Mouse (Mus musculus): ENCODE results near the gene Gpat2.

Gene Gpat2

GRCm38 (mm10) chr2:127424977-127425376 lies at the start of gene Gpat2:
Gene Gpat2 (plus strand): TSS chr2:127425199.
- no peak for DNase-seq (ENCODE audit: low read depth, low spot score)

- DNase-seq (ENCODE audit: low read depth, low spot score): peak; percentile 25
Observed at GRCm38 (mm10) chr2:127375759-127376341, 49.1 kb upstream of the Gpat2 start.

GRCm38 (mm10) chr2:127376423-127377051 lies 48.5 kb upstream of the Gpat2 start:
- DNase-seq (ENCODE audit: low read depth, low spot score): no peak

DNA sequence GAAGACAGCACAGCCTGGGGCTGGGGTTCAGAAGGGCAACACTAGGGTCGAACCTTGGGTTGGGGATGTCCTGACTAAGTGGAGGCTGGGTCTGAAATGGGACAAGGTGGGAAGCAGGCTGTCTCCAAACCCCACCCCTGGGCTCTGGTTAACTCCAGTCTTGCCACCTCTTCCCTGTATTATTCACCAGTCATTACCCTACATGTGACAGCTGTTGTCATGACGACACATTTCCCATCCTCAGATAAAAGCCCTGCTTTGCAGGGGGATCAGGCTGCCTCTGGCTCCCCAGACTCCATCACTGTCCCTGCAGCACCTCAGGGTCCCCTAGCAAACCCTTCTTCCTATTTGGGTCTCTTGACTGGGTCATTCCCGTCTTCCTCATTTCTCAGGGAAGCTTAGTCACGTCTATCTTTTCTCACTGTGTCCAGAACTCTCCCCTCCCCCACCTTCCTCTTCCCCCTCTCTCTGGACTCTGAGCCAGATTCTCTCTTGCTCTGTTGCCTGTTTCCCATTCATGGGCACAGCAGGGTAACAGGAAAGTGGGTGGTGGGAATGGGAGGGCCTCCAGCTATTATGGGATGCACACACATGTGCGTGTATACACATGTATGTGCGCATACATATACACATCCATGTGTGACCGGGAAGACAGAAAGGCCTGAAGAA lies 46.9 kb upstream of the Gpat2 start:
- no peak for DNase-seq (ENCODE audit: low read depth, low spot score)

DNA sequence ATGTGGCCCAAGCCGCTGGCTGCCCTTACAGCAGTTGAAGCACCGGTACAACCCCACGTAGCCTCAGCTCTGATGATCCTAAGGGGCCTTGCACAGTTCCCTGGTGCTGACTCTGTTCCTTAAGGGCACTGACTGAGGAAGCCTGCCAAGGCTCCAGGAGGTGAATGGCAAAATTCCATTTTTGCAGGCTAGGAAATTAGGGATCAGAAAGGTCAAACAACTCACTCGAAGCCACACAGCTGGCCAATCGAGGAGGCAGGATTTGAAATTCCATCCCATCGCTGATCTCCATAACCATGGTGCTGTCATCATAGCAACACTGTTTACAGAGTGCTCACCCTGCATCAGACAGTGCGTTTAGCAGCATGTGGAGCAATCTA lies 46.4 kb upstream of the Gpat2 start:
- DNase-seq (ENCODE audit: low read depth, low spot score): no peak

DNA sequence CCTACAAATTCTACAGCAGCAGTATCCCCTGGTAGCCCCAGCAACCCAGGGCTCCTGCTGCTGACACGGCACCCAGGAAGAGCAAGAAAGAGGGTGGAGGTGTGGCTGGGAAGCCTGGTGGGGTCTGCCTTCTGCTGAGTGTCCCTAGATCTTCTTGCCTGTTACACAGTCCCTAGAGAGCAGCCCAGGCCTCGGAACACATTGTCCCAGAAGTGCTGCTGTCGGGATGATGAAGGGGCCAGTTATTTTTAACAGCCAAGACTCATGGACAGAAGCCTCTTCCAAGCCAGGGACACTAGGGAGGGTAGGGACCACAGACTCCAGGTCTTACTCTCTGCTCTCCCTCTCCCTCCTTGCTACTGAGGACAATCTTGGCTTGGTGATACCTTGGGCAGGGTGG lies 45.7 kb upstream of the Gpat2 start:
- no peak for DNase-seq (ENCODE audit: low read depth, low spot score)

DNA sequence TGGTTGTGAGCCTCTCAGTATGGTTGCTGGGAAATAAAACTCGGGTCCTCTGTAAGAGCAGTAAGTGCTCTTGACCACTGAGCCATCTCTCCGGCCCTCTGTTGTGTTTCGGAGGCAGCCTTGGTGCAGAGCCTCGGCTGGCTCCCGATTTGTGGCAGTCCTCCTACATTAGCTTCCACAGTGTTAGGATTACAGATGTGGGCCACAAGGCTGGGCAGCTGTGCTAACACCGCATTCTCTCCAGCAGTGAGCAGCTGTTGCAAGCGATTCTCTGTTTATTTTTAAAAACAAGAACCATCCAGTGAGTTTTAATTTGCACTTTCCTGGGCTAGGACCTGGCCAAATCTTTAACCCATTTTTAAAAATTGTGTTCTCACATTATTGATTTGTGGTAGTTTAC lies 41.1 kb upstream of the Gpat2 start:
- DNase-seq (ENCODE audit: low read depth, low spot score): no peak

DNA sequence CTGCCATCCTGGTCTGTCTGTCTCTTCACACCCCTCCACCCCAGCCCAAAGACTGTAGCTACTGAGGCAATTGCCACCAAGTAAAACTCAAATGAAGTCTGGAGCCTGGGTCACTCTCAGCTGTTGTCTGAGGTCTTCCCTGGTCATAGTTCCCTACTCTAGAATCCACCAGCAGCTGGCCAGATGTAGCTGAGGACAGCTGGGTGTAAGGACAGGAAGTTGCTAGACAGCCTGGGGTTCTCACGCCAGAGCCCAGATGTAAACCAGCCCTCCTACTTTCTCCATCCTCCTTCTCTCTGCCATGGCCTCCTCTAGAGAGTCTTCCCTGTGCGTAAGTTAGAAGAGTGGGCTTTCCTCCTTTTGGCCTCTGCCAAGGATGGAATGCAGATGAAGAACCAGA lies 37.5 kb upstream of the Gpat2 start:
- no peak for DNase-seq (ENCODE audit: low read depth, low spot score)

DNA sequence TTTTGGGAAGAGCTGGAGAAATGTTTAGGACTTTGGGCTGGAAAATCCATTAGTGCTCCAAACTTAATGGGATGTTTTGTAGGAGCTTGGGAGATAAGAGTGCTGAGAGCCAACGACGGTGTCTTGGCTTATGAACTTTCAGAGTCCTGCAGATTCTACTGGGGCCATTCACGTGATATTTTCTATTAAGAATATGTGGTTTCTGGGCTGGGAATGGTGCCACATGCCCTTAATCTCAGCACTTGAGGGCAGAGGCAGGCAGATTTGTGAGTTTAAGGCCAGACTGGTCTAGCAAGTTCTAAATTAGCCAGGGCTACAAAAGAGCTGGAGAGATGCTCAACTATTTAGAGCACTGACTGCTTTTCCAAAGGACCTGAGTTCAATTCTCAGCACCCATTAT lies 34.6 kb upstream of the Gpat2 start:
- DNase-seq (ENCODE audit: low read depth, low spot score): no peak

DNA sequence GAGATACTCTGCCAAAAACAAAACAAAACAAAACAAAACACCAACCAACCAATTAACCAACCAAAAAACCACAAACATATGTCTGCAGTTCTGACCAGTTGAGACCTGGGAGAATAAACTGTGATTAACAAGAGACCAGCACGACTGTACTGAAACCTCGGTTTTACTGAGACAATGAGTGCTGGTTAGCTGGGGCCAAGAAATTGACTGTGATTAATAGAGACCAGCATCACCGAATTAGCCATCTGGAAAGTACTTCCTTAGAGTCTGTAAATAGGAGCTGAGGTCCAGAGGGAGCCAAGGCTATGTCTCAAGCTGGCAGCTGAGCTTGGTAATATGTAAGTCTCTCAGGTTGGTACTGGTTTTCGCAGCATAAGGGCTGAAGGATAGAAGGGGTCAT lies 34.2 kb upstream of the Gpat2 start:
- DNase-seq (ENCODE audit: low read depth, low spot score): no peak

DNA sequence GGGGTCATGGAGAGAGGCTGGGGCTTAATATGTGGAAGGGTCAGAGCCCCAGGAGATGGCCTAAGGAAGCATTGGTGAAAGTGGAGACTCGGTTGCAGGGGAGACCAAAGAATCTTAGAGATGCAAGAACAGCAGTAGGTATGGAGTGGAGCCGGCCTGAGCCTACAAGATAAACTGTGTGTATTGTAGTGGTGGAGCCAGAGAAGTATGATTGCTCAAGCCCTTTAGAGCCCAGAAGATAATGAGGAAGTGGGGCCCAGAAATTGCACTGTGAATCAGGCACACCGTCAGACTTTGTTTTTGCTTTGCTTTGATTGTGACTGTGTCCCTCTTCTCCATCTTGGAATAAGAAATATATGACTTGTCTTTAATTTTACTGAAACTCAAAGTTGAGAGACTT lies 33.7 kb upstream of the Gpat2 start:
- DNase-seq (ENCODE audit: low read depth, low spot score): no peak

DNA sequence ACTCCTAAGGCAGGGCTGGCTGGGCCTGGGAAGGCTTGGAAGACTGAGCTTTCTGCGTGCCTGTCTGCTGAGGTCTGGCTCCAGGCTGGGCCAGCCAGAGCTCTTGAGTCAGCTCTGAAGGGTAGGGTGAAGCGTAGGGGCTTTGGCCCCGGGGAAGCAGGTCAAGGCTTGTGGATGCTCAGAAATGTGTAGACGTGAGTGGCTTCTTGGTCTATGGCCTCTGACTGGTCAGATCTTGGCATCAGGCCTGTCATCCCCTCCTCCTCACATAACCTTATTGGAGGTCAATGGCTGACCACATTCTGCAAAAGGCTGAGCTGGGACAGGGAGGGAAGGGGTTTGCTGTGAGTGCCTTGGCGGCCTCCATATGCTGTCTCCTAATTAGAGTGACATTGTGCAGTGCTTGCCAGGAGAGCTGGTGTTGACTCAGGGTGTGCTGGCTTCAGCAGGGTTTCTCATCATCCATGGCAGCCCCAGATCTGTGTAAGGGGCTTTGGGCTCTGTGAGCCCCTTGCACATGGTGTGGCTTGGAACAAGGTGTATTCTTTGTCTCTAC lies 30.3 kb upstream of the Gpat2 start:
- DNase-seq (ENCODE audit: low read depth, low spot score): no peak

- DNase-seq (ENCODE audit: low read depth, low spot score): no peak
Observed at GRCm38 (mm10) chr2:127398738-127399137, 26.3 kb upstream of the Gpat2 start.

GRCm38 (mm10) chr2:127411126-127411525 lies 13.9 kb upstream of the Gpat2 start:
- no peak for DNase-seq (ENCODE audit: low read depth, low spot score)

DNA sequence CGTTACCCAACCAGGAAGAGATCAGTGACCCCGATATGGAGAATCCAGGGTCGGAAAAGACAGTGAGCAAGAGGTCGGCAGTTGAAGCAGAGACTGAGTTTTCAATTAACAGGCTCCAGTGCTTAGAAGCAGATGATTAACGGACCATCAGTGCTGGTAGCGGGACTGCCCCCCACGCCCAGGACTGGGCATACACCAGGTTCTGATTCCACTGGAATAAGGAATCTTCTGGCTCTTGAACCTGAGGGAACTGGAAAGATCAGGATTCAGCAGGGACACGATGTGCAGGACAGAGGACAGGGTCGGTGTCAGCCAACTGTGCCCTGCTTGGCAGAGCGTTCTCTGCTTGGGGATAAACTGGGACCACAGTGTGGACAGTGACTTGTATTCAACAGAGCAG lies 9.2 kb upstream of the Gpat2 start:
- DNase-seq (ENCODE audit: low read depth, low spot score): no peak

GRCm38 (mm10) chr2:127416706-127417105 lies 8.3 kb upstream of the Gpat2 start:
- DNase-seq (ENCODE audit: low read depth, low spot score): no peak

GRCm38 (mm10) chr2:127418266-127418970 lies 6.6 kb upstream of the Gpat2 start:
- no peak for DNase-seq (ENCODE audit: low read depth, low spot score)

- no peak for DNase-seq (ENCODE audit: low read depth, low spot score)
Observed at GRCm38 (mm10) chr2:127430238-127430637, 5.2 kb downstream of the Gpat2 start.

- DNase-seq (ENCODE audit: low read depth, low spot score): no peak
Observed at GRCm38 (mm10) chr2:127433487-127434295, 8.7 kb downstream of the Gpat2 start.

GRCm38 (mm10) chr2:127435135-127435534 lies 10.1 kb downstream of the Gpat2 start:
- DNase-seq (ENCODE audit: low read depth, low spot score): no peak

- no peak for DNase-seq (ENCODE audit: low read depth, low spot score)
Observed at GRCm38 (mm10) chr2:127435554-127435953, 10.6 kb downstream of the Gpat2 start.

- no peak for DNase-seq (ENCODE audit: low read depth, low spot score)
Observed at GRCm38 (mm10) chr2:127437697-127438096, 12.7 kb downstream of the Gpat2 start.

Data from retina, postnatal 7 days (tissue).